In genomic region chr9:41579107-41580014, GRCm38 (mm10) we compare ENCODE assay signal across 8 mouse cellular contexts.
DNase-seq lines count a peak whose midpoint lies in the region; ATAC-seq and TF ChIP-seq lines count a peak whose summit lies in the region.

No protein-coding gene starts in this region.

- H3K36me3 ChIP-seq in forebrain, postnatal 0 days (ENCODE audit: insufficient read depth) = no peaks in the 10 kb centered on the region

- WGBS in forebrain, postnatal 0 days = 5% methylated on average over 12 of the region's 13 CpGs

- no peaks in the 10 kb centered on the region for H3K27me3 ChIP-seq in forebrain, postnatal 0 days (ENCODE audit: insufficient read depth, low read length)

- peak overlapping the region; percentile 85 for H3K4me2 ChIP-seq in forebrain, postnatal 0 days (ENCODE audit: low read depth)

- peak; percentile 61 for DNase-seq in 3134 (ENCODE audit: extremely low read depth, insufficient read length, low spot score)
- peak; percentile 11 for DNase-seq in cerebellum, adult 11-12 months
- peak; percentile 92 for DNase-seq in forebrain, postnatal 0 days
- peak; percentile 44 to 65 for DNase-seq in heart, postnatal 36 days
- DNase-seq in layer of hippocampus, adult 18-20 months (ENCODE audit: low spot score in 2 of 2) = peak; percentile 65 to 81
- peak; percentile 37 to 38 for DNase-seq in lung, adult 18-20 months
- peak; percentile 48 for DNase-seq in ovary, postnatal 36 days (ENCODE audit: low spot score)

- TF ChIP-seq CTCF in forebrain, postnatal 0 days (IDR thresholded peaks at IDR 0.05; ENCODE audit: low read depth) = peak; percentile 71

- no peaks in the 10 kb centered on the region for H3K9me3 ChIP-seq in forebrain, postnatal 0 days (ENCODE audit: low read length)

- H3K9ac ChIP-seq in forebrain, postnatal 0 days = peak overlapping the region; percentile 98

- peaks cover 21% of the 10 kb centered on the region; the same call in 1 of the 2 replicates for H3K4me1 ChIP-seq in forebrain, postnatal 0 days (ENCODE audit: insufficient read depth)

- peak overlapping the region; percentile 99 for H3K27ac ChIP-seq in forebrain, postnatal 0 days (ENCODE audit: low read depth, low read length)

- peak overlapping the region; percentile 81 for H3K4me3 ChIP-seq in forebrain, postnatal 0 days (ENCODE audit: low read depth, low read length)

- peak; percentile 65 for ATAC-seq in forebrain, postnatal 0 days
- ATAC-seq in megakaryocyte-erythroid progenitor cell, adult 5-6 weeks (replicated peaks; ENCODE audit: low FRiP score, low TSS enrichment, poor library complexity, severe bottlenecking) = no peak

- intact Hi-C loops in heart, postnatal 36 days (cut with DNase I) = loop anchor here (1.0 to 10.0 kb wide), 5 partner anchors 105 to 372 kb away; no protein-coding TSS in a partner anchor

Comparison
In these comparisons a context has a peak if more than half of its experiments do, and no peak if none do; other contexts are left out.
1. DNase-seq: peak in every context shown above with its lines; median percentile 92 in forebrain, postnatal 0 days; 73 in layer of hippocampus, adult 18-20 months; 61 in 3134; 54 in heart, postnatal 36 days; 48 in ovary, postnatal 36 days; 38 in lung, adult 18-20 months; 11 in cerebellum, adult 11-12 months.